Mouse (Mus musculus) heart, embryonic 13.5 days (tissue): Measurements from ENCODE around the gene Nme9. TPM values are rescaled to one million over a fixed set of nuclear protein-coding genes. Genes with fewer than 3 reads are reported as not detected.

Experiments used
- ATAC-seq: fragments of 200-750 bp; cut with Nextera tagmentation; 2 replicates; pipeline ENCODE4 v1.8.0; 2017; ENCODE audit warnings: moderate TSS enrichment; ENCODE audit not compliant: insufficient number of reproducible peaks, low FRiP score, low TSS enrichment; ENCODE audit errors: extremely low read depth
- H3K27ac ChIP-seq: fragments of 300-500 bp; sonication (generic); replicated peaks from 2 replicates; pipeline ENCODE4 v1.5.1; 2015; ENCODE audit warnings: moderate library complexity, mild to moderate bottlenecking, inconsistent platforms
- H3K27me3 ChIP-seq: fragments of 300-500 bp; sonication (generic); replicated peaks from 2 replicates; pipeline ENCODE4 v1.6.1; 2015; ENCODE audit warnings: mild to moderate bottlenecking, inconsistent platforms
- H3K36me3 ChIP-seq: fragments of 300-500 bp; sonication (generic); 2 replicates; pipeline ENCODE4 v1.6.1; 2015; ENCODE audit warnings: mild to moderate bottlenecking, inconsistent platforms
- H3K4me1 ChIP-seq: fragments of 300-500 bp; sonication (generic); 2 replicates; pipeline ENCODE4 v1.6.1; 2015; ENCODE audit warnings: inconsistent platforms
- H3K4me2 ChIP-seq: fragments of 300-500 bp; sonication (generic); 2 replicates; pipeline ENCODE4 v1.6.1; 2015; ENCODE audit warnings: inconsistent platforms, mild to moderate bottlenecking, moderate library complexity
- H3K4me3 ChIP-seq: fragments of 300-500 bp; sonication (generic); 2 replicates; pipeline ENCODE4 v1.5.1; 2015; ENCODE audit warnings: moderate library complexity, mild to moderate bottlenecking, inconsistent platforms
- H3K9ac ChIP-seq: fragments of 300-500 bp; sonication (generic); 2 replicates; pipeline ENCODE4 v1.6.1; 2015; ENCODE audit warnings: inconsistent platforms, mild to moderate bottlenecking, moderate library complexity
- H3K9me3 ChIP-seq: fragments of 300-500 bp; sonication (generic); 2 replicates; pipeline ENCODE4 v1.6.1; 2016; ENCODE audit warnings: inconsistent platforms
- WGBS: fragments of 180-500 bp; shearing (Covaris S2); methylation state at CpG from one replicate; pipeline ENCODE4 v1.1.7; 2015; ENCODE audit warnings: mixed read lengths; 5-methylcytosine and 5-hydroxymethylcytosine counted together
- polyA plus RNA-seq: library from polyadenylated mRNA; unstranded; fragments of >200 nt; fragmentation: Nextera tagmentation; extraction: Ambion mirVana; gene quantifications from 2 replicates; pipeline ENCODE4 v1.2.1, GENCODE M21; 2015

The Nme9 gene
- polyA plus RNA-seq, 1 experiment from 2014 or later: not detected

GRCm38 (mm10) chr9:99425262-99425661 lies 26.0 kb upstream of the Nme9 start:
- 53% methylated on average over 9 of the region's 9 CpGs for WGBS
- no peaks in the 10 kb centered on the region for H3K27me3 ChIP-seq
- no peak overlapping the region for H3K4me3 ChIP-seq
- peaks cover 25% of the 10 kb centered on the region for H3K4me1 ChIP-seq
- H3K27ac ChIP-seq: no peak overlapping the region
- H3K36me3 ChIP-seq: no peaks in the 10 kb centered on the region
- no peak overlapping the region for H3K4me2 ChIP-seq
- H3K9me3 ChIP-seq: no peaks in the 10 kb centered on the region
- ATAC-seq: no peak
- H3K9ac ChIP-seq: peak overlapping the region; percentile 5; the same call in 1 of the 2 replicates

GRCm38 (mm10) chr9:99428601-99429331 lies 22.5 kb upstream of the Nme9 start:
- H3K36me3 ChIP-seq: no peaks in the 10 kb centered on the region
- H3K27ac ChIP-seq: no peak overlapping the region
- H3K4me3 ChIP-seq: no peak overlapping the region
- no peak for ATAC-seq
- 59% methylated on average over 11 of the region's 11 CpGs for WGBS
- no peaks in the 10 kb centered on the region for H3K9me3 ChIP-seq
- H3K27me3 ChIP-seq: no peaks in the 10 kb centered on the region
- H3K9ac ChIP-seq: no peak overlapping the region
- H3K4me1 ChIP-seq: peaks cover 26% of the 10 kb centered on the region
- H3K4me2 ChIP-seq: no peak overlapping the region

GRCm38 (mm10) chr9:99429845-99430244 lies 21.4 kb upstream of the Nme9 start:
- ATAC-seq: no peak
- Histone ChIP-seq H3K4me2 (no peak overlapping the region), H3K36me3 (no peaks in the 10 kb centered on the region), H3K9ac (no peak overlapping the region), H3K4me1 (peaks cover 21% of the 10 kb centered on the region), H3K9me3 (no peaks in the 10 kb centered on the region), H3K27me3 (no peaks in the 10 kb centered on the region), H3K4me3 (no peak overlapping the region), H3K27ac (no peak overlapping the region)
- WGBS: 71% methylated on average over 3 of the region's 3 CpGs

- Histone ChIP-seq H3K4me2 (no peak overlapping the region), H3K27ac (no peak overlapping the region), H3K27me3 (no peaks in the 10 kb centered on the region), H3K36me3 (no peaks in the 10 kb centered on the region), H3K9ac (no peak overlapping the region), H3K4me3 (no peak overlapping the region), H3K9me3 (no peaks in the 10 kb centered on the region), H3K4me1 (peaks cover 25% of the 10 kb centered on the region)
- WGBS: 67% methylated on average over 6 of the region's 6 CpGs
- no peak for ATAC-seq
Measured at GRCm38 (mm10) chr9:99430806-99431205, 20.5 kb upstream of the Nme9 start.

GRCm38 (mm10) chr9:99431346-99431745 lies 19.9 kb upstream of the Nme9 start:
- Histone ChIP-seq H3K27ac (no peak overlapping the region), H3K9ac (no peak overlapping the region), H3K9me3 (no peaks in the 10 kb centered on the region), H3K4me1 (peaks cover 27% of the 10 kb centered on the region), H3K36me3 (no peaks in the 10 kb centered on the region), H3K27me3 (no peaks in the 10 kb centered on the region), H3K4me2 (no peak overlapping the region), H3K4me3 (no peak overlapping the region)
- 83% methylated on average over 8 of the region's 8 CpGs for WGBS
- no peak for ATAC-seq

DNA sequence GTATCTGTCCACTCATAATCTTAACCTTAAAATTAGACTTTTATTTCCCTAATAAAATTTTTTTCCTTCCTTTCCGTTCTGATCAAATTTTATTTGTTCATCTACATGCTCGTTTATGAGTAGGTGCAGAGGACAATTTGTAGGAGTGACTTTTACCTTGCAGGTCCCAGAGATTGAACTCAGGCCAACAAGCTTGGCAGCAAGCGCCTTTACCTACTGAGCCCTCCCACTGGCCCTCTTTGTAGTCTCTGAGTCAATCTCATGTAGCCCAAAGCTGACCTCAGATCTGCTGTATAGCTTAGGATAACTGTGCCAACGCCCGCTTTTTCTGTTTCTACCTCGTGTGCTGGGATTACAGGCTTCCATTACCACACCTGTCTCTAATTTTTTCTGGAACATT lies 19.3 kb upstream of the Nme9 start:
- H3K4me2 ChIP-seq: no peak overlapping the region
- no peaks in the 10 kb centered on the region for H3K9me3 ChIP-seq
- no peak for ATAC-seq
- H3K9ac ChIP-seq: no peak overlapping the region
- H3K27me3 ChIP-seq: no peaks in the 10 kb centered on the region
- 79% methylated on average over 6 of the region's 6 CpGs for WGBS
- H3K27ac ChIP-seq: no peak overlapping the region
- no peaks in the 10 kb centered on the region for H3K36me3 ChIP-seq
- peaks cover 27% of the 10 kb centered on the region for H3K4me1 ChIP-seq
- no peak overlapping the region for H3K4me3 ChIP-seq

DNA sequence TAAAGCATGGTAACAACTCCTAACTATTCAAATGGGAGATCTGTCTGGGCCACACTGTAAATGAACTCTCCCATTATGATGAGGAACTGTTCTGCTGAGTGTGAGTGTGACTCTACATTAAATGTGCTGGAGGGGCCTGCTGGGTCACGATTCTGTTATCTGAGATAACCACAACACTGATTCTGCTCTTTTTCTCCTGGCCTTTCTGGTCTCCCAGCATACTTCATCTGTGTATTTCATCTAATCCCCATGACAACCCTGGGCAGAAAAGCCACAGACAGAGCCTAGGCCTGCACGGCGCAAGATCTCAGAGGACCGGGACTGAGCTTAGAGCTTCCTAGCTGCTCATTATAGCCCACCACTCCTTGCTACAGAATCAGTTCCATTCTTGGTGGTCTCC lies 18.8 kb upstream of the Nme9 start:
- H3K4me1 ChIP-seq: peaks cover 31% of the 10 kb centered on the region
- ATAC-seq: no peak
- WGBS: 57% methylated on average over 4 of the region's 4 CpGs

GRCm38 (mm10) chr9:99434892-99435618 lies 16.2 kb upstream of the Nme9 start:
- peak overlapping the region; percentile 93 for H3K9ac ChIP-seq
- 60% methylated on average over 14 of the region's 14 CpGs for WGBS
- H3K9me3 ChIP-seq: no peaks in the 10 kb centered on the region
- H3K36me3 ChIP-seq: no peaks in the 10 kb centered on the region
- no peak for ATAC-seq
- peak overlapping the region; percentile 82 for H3K4me3 ChIP-seq
- peaks cover 26% of the 10 kb centered on the region for H3K4me1 ChIP-seq
- peaks cover 24% of the 10 kb centered on the region for H3K27me3 ChIP-seq
- H3K27ac ChIP-seq: peak overlapping the region; percentile 18; the same call in 1 of the 2 replicates
- H3K4me2 ChIP-seq: peak overlapping the region; percentile 87

More for the DNA sequence above, 18.8 kb upstream of the Nme9 start:
- H3K9ac ChIP-seq: no peak overlapping the region
- H3K27me3 ChIP-seq: peaks cover 2% of the 10 kb centered on the region
- H3K27ac ChIP-seq: no peak overlapping the region
- no peak overlapping the region for H3K4me2 ChIP-seq
- H3K4me3 ChIP-seq: no peak overlapping the region
- H3K9me3 ChIP-seq: no peaks in the 10 kb centered on the region
- H3K36me3 ChIP-seq: no peaks in the 10 kb centered on the region

DNA sequence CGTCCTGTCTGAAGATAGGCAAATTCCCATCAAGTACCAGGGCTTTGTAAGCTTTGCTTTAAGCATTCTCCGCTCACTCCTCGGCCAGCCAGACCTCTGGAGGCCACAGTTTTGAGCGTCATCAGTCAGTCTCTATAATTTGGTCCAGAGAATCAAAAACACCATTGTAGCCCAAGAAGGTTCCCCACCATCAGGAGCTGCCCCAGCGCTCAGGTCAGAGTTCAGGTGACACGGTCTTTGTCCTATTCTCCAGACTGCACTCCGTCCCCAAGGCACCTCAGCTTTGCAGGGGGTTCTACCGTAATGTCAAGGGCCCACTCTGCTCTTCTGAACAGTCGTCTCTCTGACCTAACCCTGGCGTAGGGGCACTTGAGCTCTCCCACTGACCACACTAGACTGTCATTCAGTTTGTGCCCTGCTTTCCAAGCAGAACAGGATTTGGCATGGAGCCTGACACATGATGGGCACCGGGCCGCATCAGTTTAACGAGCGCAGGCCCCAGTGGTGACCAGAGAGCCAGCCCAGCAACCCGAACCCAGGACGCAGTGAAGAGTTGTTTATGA lies 15.6 kb upstream of the Nme9 start:
- peak overlapping the region; percentile 82 for H3K4me3 ChIP-seq
- H3K4me2 ChIP-seq: peak overlapping the region; percentile 87
- H3K9ac ChIP-seq: peak overlapping the region; percentile 93
- H3K36me3 ChIP-seq: no peaks in the 10 kb centered on the region
- peaks cover 26% of the 10 kb centered on the region for H3K4me1 ChIP-seq
- 26% methylated on average over 16 of the region's 16 CpGs for WGBS
- H3K27ac ChIP-seq: peak overlapping the region; percentile 51; the same call in 1 of the 2 replicates
- ATAC-seq: no peak
- peaks cover 24% of the 10 kb centered on the region for H3K27me3 ChIP-seq
- H3K9me3 ChIP-seq: no peaks in the 10 kb centered on the region

- Histone ChIP-seq H3K9me3 (no peaks in the 10 kb centered on the region), H3K27me3 (peaks cover 24% of the 10 kb centered on the region), H3K9ac (peak overlapping the region; percentile 93), H3K4me3 (peak overlapping the region; percentile 82), H3K36me3 (no peaks in the 10 kb centered on the region), H3K27ac (peak overlapping the region; percentile 51), H3K4me1 (peaks cover 26% of the 10 kb centered on the region), H3K4me2 (peak overlapping the region; percentile 87)
- ATAC-seq: peak; percentile 35; the same call in 1 of the 2 replicates
- under 1% methylated on average over 78 of the region's 86 CpGs for WGBS
Measured at GRCm38 (mm10) chr9:99436182-99437030, 14.9 kb upstream of the Nme9 start.
